Mouse (Mus musculus) adrenal gland, postnatal 4 days (tissue): ENCODE data around the gene Treh. TPM values are rescaled to one million over a fixed set of nuclear protein-coding genes. Genes with fewer than 3 reads are reported as not detected.
A peak's percentile ranks its signal among the peaks of the same experiment; 100 is the strongest.

ENCODE experiments used
- DNase-seq, 2 experiments: peaks; one replicate each; pipeline ENCODE4 v3.0.0; 2021 to 2022; ENCODE audit warnings: low spot score in 2 of 2, mixed read lengths in 2 of 2
- total RNA-seq, 2 experiments: library from RNA; stranded (reverse); gene quantifications; 2 replicates each; pipeline ENCODE4 v1.2.3; 2021

Treh gene
- total RNA-seq, 2 experiments from 2014 or later, result not detected

GRCm38 (mm10) chr9:44672291-44672865 lies 655 bp upstream of the Treh start:
- no peak for DNase-seq

- no peak for DNase-seq
Observed at GRCm38 (mm10) chr9:44678288-44678871, 5.3 kb downstream of the Treh start.

GRCm38 (mm10) chr9:44679565-44679964 lies 6.5 kb downstream of the Treh start:
- DNase-seq, result no peak

- no peak for DNase-seq
Observed at GRCm38 (mm10) chr9:44683046-44683445, 10.0 kb downstream of the Treh start.

- DNase-seq, result peak in 1 of 2 experiments; percentile 51
Observed at GRCm38 (mm10) chr9:44685346-44686330, 12.6 kb downstream of the Treh start.

- no peak for DNase-seq
Observed at GRCm38 (mm10) chr9:44686638-44687037, 13.6 kb downstream of the Treh start.

- DNase-seq, result no peak
Observed at GRCm38 (mm10) chr9:44688013-44688412, 15.0 kb downstream of the Treh start.

GRCm38 (mm10) chr9:44690641-44691040 lies 17.6 kb downstream of the Treh start:
- DNase-seq, result no peak

GRCm38 (mm10) chr9:44691671-44692520 lies 18.9 kb downstream of the Treh start:
- DNase-seq, result peak in 1 of 2 experiments; percentile 30

GRCm38 (mm10) chr9:44693071-44693470 lies 20.0 kb downstream of the Treh start:
- no peak for DNase-seq

GRCm38 (mm10) chr9:44697866-44698265 lies 24.8 kb downstream of the Treh start:
- no peak for DNase-seq

- DNase-seq, result no peak
Observed at GRCm38 (mm10) chr9:44699196-44699595, 26.2 kb downstream of the Treh start.

GRCm38 (mm10) chr9:44699730-44700129 lies 26.7 kb downstream of the Treh start:
- DNase-seq, result no peak

GRCm38 (mm10) chr9:44707749-44708428 lies 34.9 kb downstream of the Treh start:
- DNase-seq, result no peak

GRCm38 (mm10) chr9:44708429-44708765 lies 35.4 kb downstream of the Treh start:
- DNase-seq, result peak; percentile 69

GRCm38 (mm10) chr9:44708925-44709324 lies 35.9 kb downstream of the Treh start:
- no peak for DNase-seq

- DNase-seq, result no peak
Observed at GRCm38 (mm10) chr9:44709600-44709999, 36.6 kb downstream of the Treh start.

GRCm38 (mm10) chr9:44710213-44710612 lies 37.2 kb downstream of the Treh start:
- DNase-seq, result no peak

GRCm38 (mm10) chr9:44711602-44712001 lies 38.6 kb downstream of the Treh start:
- no peak for DNase-seq

- no peak for DNase-seq
Observed at GRCm38 (mm10) chr9:44713080-44713479, 40.0 kb downstream of the Treh start.

GRCm38 (mm10) chr9:44713574-44713973 lies 40.5 kb downstream of the Treh start:
- no peak for DNase-seq
